Mouse (Mus musculus): ENCODE data around the gene Yod1. TPM values are rescaled to one million over a fixed set of nuclear protein-coding genes. Genes with fewer than 3 reads are reported as not detected.

Gene Yod1
- total RNA-seq (2022): 1 to 10 TPM; 3.1 to 4.5 (median 4.0) TPM

DNA sequence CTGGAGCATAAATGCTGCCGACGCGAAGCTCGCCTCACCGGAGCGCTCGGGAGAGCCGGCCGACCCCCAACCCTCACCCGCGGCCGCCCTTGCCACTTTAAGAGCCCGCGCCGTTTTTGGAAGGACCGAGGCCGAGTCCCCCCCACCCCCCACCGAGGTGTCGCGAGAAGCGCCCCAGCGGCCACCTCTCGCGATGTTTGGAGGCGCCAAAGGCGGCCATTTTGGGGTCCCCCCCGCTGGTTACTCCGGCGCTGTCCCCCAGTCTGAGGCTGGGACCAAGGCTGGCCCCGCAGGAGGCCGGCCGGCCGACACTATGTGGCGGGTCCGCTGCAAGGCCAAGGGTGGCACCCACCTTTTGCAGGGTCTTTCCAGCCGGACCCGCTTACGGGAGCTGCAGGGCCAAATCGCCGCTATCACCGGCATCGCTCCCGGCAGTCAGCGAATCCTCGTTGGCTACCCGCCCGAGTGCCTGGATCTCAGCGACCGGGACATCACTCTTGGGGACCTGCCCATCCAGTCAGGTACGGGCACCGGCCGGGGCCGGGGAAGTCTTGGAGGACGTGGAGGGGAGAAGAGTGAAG lies at the start of gene Yod1:
Gene Yod1 (plus strand): TSS at position 37 of the 581 bp plus-strand sequence.
- DNase-seq (ENCODE audit: low spot score): peak; percentile 85

- DNase-seq (ENCODE audit: low spot score): no peak
Measured at GRCm38 (mm10) chr1:130678551-130678950, 38.6 kb upstream of the Yod1 start.

GRCm38 (mm10) chr1:130681075-130681474 lies 36.1 kb upstream of the Yod1 start:
- DNase-seq (ENCODE audit: low spot score): no peak

GRCm38 (mm10) chr1:130681656-130682413 lies 35.3 kb upstream of the Yod1 start:
- DNase-seq (ENCODE audit: low spot score): no peak

- no peak for DNase-seq (ENCODE audit: low spot score)
Measured at GRCm38 (mm10) chr1:130683905-130684304, 33.2 kb upstream of the Yod1 start.

DNA sequence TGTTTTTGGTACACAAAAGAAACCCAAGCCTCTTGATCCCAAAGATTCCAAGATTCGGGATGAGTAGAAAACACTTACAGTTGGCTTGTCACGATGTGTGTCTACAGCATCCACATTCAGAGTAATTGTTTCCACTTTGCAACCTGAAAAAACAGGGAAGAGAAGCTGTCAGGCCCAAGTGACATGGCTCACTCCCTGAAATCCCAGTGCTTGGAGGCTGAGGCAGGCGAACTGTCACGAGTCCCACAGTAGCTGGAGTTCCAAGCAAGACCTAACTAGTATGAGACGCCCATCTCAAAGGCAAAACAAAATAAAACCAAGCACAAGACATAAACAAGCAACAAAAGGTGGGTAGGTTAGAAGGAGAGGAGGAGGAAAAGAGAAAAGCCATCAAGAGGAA lies 18.5 kb upstream of the Yod1 start:
- DNase-seq (ENCODE audit: low spot score): no peak

- peak; percentile 80 for DNase-seq (ENCODE audit: low spot score)
Measured at GRCm38 (mm10) chr1:130699937-130700633, 17.0 kb upstream of the Yod1 start.

DNA sequence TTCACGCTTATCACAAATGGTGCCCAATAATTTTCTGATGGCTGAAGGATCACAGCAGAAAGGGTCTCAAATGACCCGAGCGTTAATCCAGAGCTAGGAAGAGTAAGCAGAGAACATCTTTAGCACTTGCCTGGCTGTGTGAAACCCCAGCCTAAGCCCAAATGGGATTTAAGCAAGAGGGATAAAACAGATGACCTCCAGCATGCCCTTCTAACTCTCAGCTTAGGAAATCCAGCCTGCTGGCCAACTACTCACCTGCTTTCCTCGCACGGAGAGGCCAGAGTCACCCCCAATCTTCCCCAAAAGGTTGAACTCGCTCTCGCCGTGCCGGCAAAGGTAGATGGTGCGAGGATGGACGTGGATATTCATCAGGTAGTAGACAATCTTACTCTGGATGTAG lies 15.2 kb upstream of the Yod1 start:
- DNase-seq (ENCODE audit: low spot score): no peak

- no peak for DNase-seq (ENCODE audit: low spot score)
Measured at GRCm38 (mm10) chr1:130703613-130704012, 13.5 kb upstream of the Yod1 start.

DNA sequence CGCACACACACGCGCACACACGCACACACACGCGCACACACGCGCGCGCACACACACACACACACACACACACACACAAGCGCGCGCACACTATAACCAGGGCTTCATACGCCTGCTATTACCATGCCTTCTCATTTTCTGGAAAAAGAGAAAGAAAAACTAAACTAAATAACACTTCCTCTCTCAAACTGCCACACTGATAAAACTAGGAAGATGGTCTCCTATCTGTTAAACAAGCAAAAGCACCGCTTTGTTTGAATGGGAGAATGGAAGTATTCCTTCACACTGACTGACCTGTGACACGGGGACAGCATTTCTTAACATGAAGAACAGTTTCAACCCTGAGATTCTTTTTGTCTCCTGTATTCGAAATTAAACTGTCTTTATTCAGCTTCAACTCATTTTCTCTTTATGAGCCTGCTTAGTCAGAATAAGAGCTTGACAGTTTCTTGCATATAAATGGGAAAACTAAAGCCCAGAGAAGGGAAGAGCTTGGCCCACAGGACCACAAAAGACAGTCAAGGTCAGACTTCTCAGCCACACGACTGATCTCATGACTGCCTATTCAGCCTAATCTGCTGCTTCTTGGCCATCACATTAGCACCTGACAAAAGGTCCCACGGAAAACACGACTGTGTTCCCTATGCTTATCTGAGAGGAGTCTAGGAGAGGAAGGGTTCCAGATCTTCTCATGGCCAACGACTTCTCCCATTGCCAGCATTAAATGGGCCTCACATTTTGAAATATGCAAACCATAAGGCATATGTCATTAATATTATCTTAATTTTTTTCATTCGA lies 6.6 kb upstream of the Yod1 start:
- peak; percentile 29 for DNase-seq (ENCODE audit: low spot score)

DNA sequence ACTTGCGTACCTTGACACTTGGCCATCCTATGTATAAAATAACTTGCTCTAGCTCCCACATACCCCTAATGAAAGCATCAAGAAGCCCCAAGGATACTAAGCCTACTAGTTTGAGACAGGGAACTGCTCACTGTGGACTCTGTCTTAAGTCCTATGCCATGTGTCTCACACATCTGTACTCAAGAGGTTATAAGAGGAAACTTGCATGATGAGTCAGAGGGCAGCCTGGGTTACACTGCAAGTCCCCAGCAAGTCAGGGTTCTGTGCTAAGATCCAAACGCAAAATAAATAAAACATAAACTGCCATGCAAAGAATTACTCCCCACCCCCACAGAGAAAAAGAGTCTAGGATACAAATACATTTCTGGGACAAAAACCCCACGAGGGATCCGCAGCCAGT lies 3.1 kb upstream of the Yod1 start:
- DNase-seq (ENCODE audit: low spot score): no peak

- DNase-seq (ENCODE audit: low spot score): peak; percentile 92
Measured at GRCm38 (mm10) chr1:130715561-130716217, 1.4 kb upstream of the Yod1 start, which contains the start of gene Gm29427. Gene Gm29427 (minus strand): TSS chr1:130715799.

- DNase-seq (ENCODE audit: low spot score): no peak
Measured at GRCm38 (mm10) chr1:130716218-130716512, 962 bp upstream of the Yod1 start.

GRCm38 (mm10) chr1:130716513-130717290 lies 425 bp upstream of the Yod1 start:
- DNase-seq (ENCODE audit: low spot score): no peak

GRCm38 (mm10) chr1:130724206-130724605 lies 7.1 kb downstream of the Yod1 start:
- DNase-seq (ENCODE audit: low spot score): no peak

- DNase-seq (ENCODE audit: low spot score): no peak
Measured at GRCm38 (mm10) chr1:130726396-130726795, 9.3 kb downstream of the Yod1 start.

- no peak for DNase-seq (ENCODE audit: low spot score)
Measured at GRCm38 (mm10) chr1:130728070-130728469, 10.9 kb downstream of the Yod1 start.

DNA sequence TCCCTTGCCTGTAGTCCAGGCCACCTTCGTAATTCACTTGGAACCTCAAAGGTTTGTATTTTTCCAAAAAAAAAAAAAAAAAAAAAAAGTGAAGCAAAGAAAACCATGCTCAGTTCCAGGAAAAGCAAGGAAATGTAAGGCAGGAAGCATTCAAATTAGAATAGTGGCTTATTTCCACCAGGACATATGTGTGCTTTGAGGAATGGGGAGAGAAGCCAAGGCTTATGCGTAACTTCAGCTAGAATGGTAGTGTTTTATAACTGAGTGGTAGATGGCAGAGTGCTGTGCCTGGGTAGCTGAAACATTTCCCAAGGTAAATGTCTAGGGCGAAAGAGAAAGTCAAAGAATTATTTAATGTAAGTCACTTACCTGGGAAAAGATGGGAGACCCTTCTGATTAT lies 11.6 kb downstream of the Yod1 start:
- DNase-seq (ENCODE audit: low spot score): no peak

- no peak for DNase-seq (ENCODE audit: low spot score)
Measured at GRCm38 (mm10) chr1:130729153-130729552, 12.0 kb downstream of the Yod1 start, which contains the start of gene Pfkfb2. Gene Pfkfb2 (minus strand): TSS chr1:130729253.

GRCm38 (mm10) chr1:130731741-130732337 lies 14.7 kb downstream of the Yod1 start, which contains the start of gene AA986860:
Gene AA986860 (plus strand): TSS chr1:130731976.
- no peak for DNase-seq (ENCODE audit: low spot score)
